Mouse (Mus musculus) bone marrow, adult 2 months (tissue): ENCODE data around the gene Adap1.

Experiments used
- CTCF ChIP-seq: fragments of 200-500 bp; IDR thresholded peaks from 2 replicates; pipeline ENCODE4 v1.5.1; 2011; ENCODE audit warnings: low read length, control low read depth; ENCODE audit not compliant: control insufficient read depth, insufficient read depth
- POLR2A ChIP-seq: fragments of 200-500 bp; IDR thresholded peaks from 2 replicates; pipeline ENCODE4 v1.6.1; 2011; ENCODE audit warnings: low read depth, mild to moderate bottlenecking, control low read depth, low read length, borderline replicate concordance; ENCODE audit not compliant: control insufficient read depth

DNA sequence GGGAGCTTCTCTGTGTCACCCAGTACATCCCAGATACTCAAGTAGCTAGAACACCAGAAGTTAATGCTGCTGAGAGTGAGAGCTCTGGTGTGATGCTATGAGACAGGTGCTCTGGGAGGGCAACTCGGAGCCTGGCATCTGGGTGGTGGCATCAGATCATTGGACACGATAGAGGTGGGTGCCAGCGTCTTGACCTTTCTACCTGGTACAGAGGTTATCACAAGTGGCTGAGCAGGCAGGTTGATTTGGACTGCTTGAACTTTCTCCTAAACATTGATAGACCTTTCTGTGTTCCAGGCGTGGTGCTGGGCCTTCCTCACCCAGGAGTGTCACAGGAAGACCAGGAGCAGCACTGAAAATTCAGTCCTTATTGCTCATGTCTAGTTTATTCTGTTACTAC, 98.2 kb downstream of the Adap1 start:
- TF ChIP-seq CTCF, result no peak
- no peak for TF ChIP-seq POLR2A
